15 mouse cellular contexts compared by ENCODE assay signal in genomic region chr8:93906961-93907360, GRCm38 (mm10).
DNase-seq lines count a peak whose midpoint lies in the region; ATAC-seq lines count a peak whose summit lies in the region.
"Had no signal": no experiment of that assay in that cellular context is flagged by ENCODE, and none has a peak within 500 bp of the region (broad histone marks: within the 10 kb centered on the region; RNA-seq: fewer than 3 reads in every experiment).

No protein-coding gene starts in this region.

- no peaks in the 10 kb centered on the region for H3K27me3 ChIP-seq in heart, embryonic 14.5 days (ENCODE audit: control insufficient read depth, insufficient read depth, low read length)
- H3K27me3 ChIP-seq in forebrain, embryonic 14.5 days (replicated peaks; ENCODE audit: control insufficient read depth, insufficient read depth, low read length), result no peaks in the 10 kb centered on the region
- no peaks in the 10 kb centered on the region for H3K27me3 ChIP-seq in midbrain, embryonic 14.5 days (ENCODE audit: control insufficient read depth, insufficient read depth, low read length)
- H3K27me3 ChIP-seq: liver, embryonic 13.5 days had no signal

- H3K4me2 ChIP-seq in heart, embryonic 14.5 days (ENCODE audit: low read length), result no peak overlapping the region
- no peak overlapping the region for H3K4me2 ChIP-seq in forebrain, embryonic 14.5 days (ENCODE audit: low read length)
- H3K4me2 ChIP-seq in midbrain, embryonic 14.5 days (ENCODE audit: low read length), result no peak overlapping the region
- H3K4me2 ChIP-seq: liver, embryonic 13.5 days had no signal

- peak overlapping the region; percentile 96 to 97 for H3K27ac ChIP-seq in heart, embryonic 14.5 days (replicated peaks in 1 of 2; ENCODE audit: control insufficient read depth in 1 of 2, insufficient read depth in 1 of 2, low read depth in 2 of 2, low read length in 2 of 2)
- peak overlapping the region; percentile 78; the same call in 1 of the 2 replicates for H3K27ac ChIP-seq in forebrain, embryonic 14.5 days (ENCODE audit: low read depth, low read length)
- peak overlapping the region; percentile 78 for H3K27ac ChIP-seq in midbrain, embryonic 14.5 days (replicated peaks; ENCODE audit: low read depth, low read length)
- H3K27ac ChIP-seq: limb, embryonic 10.5 days; liver, embryonic 13.5 days had no signal

- peaks cover 48 to 49% of the 10 kb centered on the region in 2 experiments for H3K4me1 ChIP-seq in heart, embryonic 14.5 days (ENCODE audit: control insufficient read depth in 2 of 2, insufficient read depth in 2 of 2, low read length in 2 of 2)
- peaks cover 29% of the 10 kb centered on the region for H3K4me1 ChIP-seq in forebrain, embryonic 14.5 days (ENCODE audit: control insufficient read depth, insufficient read depth, low read length)
- H3K4me1 ChIP-seq in midbrain, embryonic 14.5 days (ENCODE audit: control insufficient read depth, insufficient read depth, low read length), result peaks cover 34% of the 10 kb centered on the region

- 83% methylated on average over 6 of the region's 6 CpGs for WGBS in heart, embryonic 14.5 days
- 93% methylated on average over 6 of the region's 6 CpGs for WGBS in forebrain, embryonic 14.5 days
- 94% methylated on average over 6 of the region's 6 CpGs for WGBS in midbrain, embryonic 14.5 days

- H3K9ac ChIP-seq in heart, embryonic 14.5 days (ENCODE audit: low read length), result no peak overlapping the region
- peak overlapping the region; percentile 5; the same call in 1 of the 2 replicates for H3K9ac ChIP-seq in forebrain, embryonic 14.5 days (ENCODE audit: low read length)
- H3K9ac ChIP-seq in midbrain, embryonic 14.5 days (replicated peaks; ENCODE audit: low read length), result no peak overlapping the region
- H3K9ac ChIP-seq: liver, embryonic 13.5 days had no signal

- H3K4me3 ChIP-seq in heart, embryonic 14.5 days (ENCODE audit: control insufficient read depth in 1 of 2, insufficient read depth in 1 of 2, low read depth in 1 of 2, low read length in 2 of 2), result no peak overlapping the region
- no peak overlapping the region for H3K4me3 ChIP-seq in forebrain, embryonic 14.5 days (ENCODE audit: low read depth, low read length)
- H3K4me3 ChIP-seq in midbrain, embryonic 14.5 days (replicated peaks; ENCODE audit: low read depth, low read length), result no peak overlapping the region
- H3K4me3 ChIP-seq: limb, embryonic 10.5 days; liver, embryonic 13.5 days had no signal

- H3K9me3 ChIP-seq in heart, embryonic 14.5 days (ENCODE audit: control insufficient read depth, low read length), result no peaks in the 10 kb centered on the region
- H3K9me3 ChIP-seq in forebrain, embryonic 14.5 days (replicated peaks; ENCODE audit: control insufficient read depth, low read length), result no peaks in the 10 kb centered on the region
- no peaks in the 10 kb centered on the region for H3K9me3 ChIP-seq in midbrain, embryonic 14.5 days (ENCODE audit: control insufficient read depth, low read length)
- H3K9me3 ChIP-seq: limb, embryonic 10.5 days; liver, embryonic 13.5 days had no signal

- DNase-seq in heart, postnatal 10 days, result no peak
- DNase-seq in layer of hippocampus, adult 9-11 months, result peak; percentile 37
- no peak for DNase-seq in layer of hippocampus, adult 9-10 months (ENCODE audit: low spot score)
- no peak for DNase-seq in forebrain, embryonic 14.5 days (ENCODE audit: low spot score)
- no peak for DNase-seq in midbrain, embryonic 14.5 days
- DNase-seq in spleen, postnatal 4 days (ENCODE audit: low spot score in 2 of 2), result no peak
- DNase-seq in adrenal gland, adult (ENCODE audit: inconsistent age in 2 of 2, low spot score in 1 of 2), result no peak
- DNase-seq: adrenal gland, postnatal 10 days; kidney, adult 11 months; kidney, postnatal 14 days; layer of hippocampus, postnatal 36 days; liver, embryonic 13.5 days; thymus, postnatal 4 days had no signal

- no peak for ATAC-seq in heart, embryonic 14.5 days (ENCODE audit: insufficient number of reproducible peaks, insufficient read depth, low FRiP score, low read depth)
- no peak for ATAC-seq in forebrain, embryonic 14.5 days
- ATAC-seq in midbrain, embryonic 14.5 days (ENCODE audit: low FRiP score, low TSS enrichment), result no peak

- H3K36me3 ChIP-seq in heart, embryonic 14.5 days (ENCODE audit: control insufficient read depth, insufficient read depth, low read length), result no peaks in the 10 kb centered on the region
- peaks cover 29% of the 10 kb centered on the region; the same call in 1 of the 2 replicates for H3K36me3 ChIP-seq in forebrain, embryonic 14.5 days (ENCODE audit: control insufficient read depth, insufficient read depth, low read length)
- peaks cover 10% of the 10 kb centered on the region; the same call in 1 of the 2 replicates for H3K36me3 ChIP-seq in midbrain, embryonic 14.5 days (ENCODE audit: control insufficient read depth, insufficient read depth, low read length)
- H3K36me3 ChIP-seq: limb, embryonic 10.5 days; liver, embryonic 13.5 days had no signal

- intact Hi-C loops in heart, postnatal 10 days (cut with DNase I), result no loop called here
